Mouse (Mus musculus): Measurements from ENCODE around the gene Panx1. TPM values are rescaled to one million over a fixed set of nuclear protein-coding genes. Genes with fewer than 3 reads are reported as not detected.

The Panx1 gene
- polyA plus RNA-seq, 1 experiment from 2014 or later = 20.5 TPM

- Histone ChIP-seq H3K9me3 (replicated peaks; ENCODE audit: control insufficient read depth, low read length) (no peaks in the 10 kb centered on the region), H3K9ac (ENCODE audit: low read length) (no peak overlapping the region), H3K4me3 (ENCODE audit: low read length) (no peak overlapping the region), H3K4me2 (ENCODE audit: low read depth, low read length) (no peak overlapping the region), H3K4me1 (ENCODE audit: control insufficient read depth, insufficient read depth, low read length) (no peaks in the 10 kb centered on the region), H3K27ac (ENCODE audit: low read length) (no peak overlapping the region), H3K36me3 (ENCODE audit: control insufficient read depth, insufficient read depth) (no peaks in the 10 kb centered on the region), H3K27me3 (ENCODE audit: control insufficient read depth, insufficient read depth, low read length) (no peaks in the 10 kb centered on the region)
- 56% methylated on average over 1 of the region's 1 CpGs for WGBS
- ATAC-seq (replicated peaks; ENCODE audit: extremely low read depth, insufficient read depth, low FRiP score) = no peak
These were observed 77.7 kb downstream of the Panx1 start for GRCm38 (mm10) chr9:14967598-14967997.

GRCm38 (mm10) chr9:14966787-14967186, 78.5 kb downstream of the Panx1 start:
- Histone ChIP-seq H3K4me1 (ENCODE audit: control insufficient read depth, insufficient read depth, low read length) (no peaks in the 10 kb centered on the region), H3K4me3 (ENCODE audit: low read length) (no peak overlapping the region), H3K36me3 (ENCODE audit: control insufficient read depth, insufficient read depth) (no peaks in the 10 kb centered on the region), H3K27ac (ENCODE audit: low read length) (no peak overlapping the region), H3K9me3 (replicated peaks; ENCODE audit: control insufficient read depth, low read length) (no peaks in the 10 kb centered on the region), H3K27me3 (ENCODE audit: control insufficient read depth, insufficient read depth, low read length) (no peaks in the 10 kb centered on the region), H3K4me2 (ENCODE audit: low read depth, low read length) (no peak overlapping the region), H3K9ac (ENCODE audit: low read length) (no peak overlapping the region)
- WGBS = 68% methylated on average over 4 of the region's 4 CpGs
- no peak for ATAC-seq (replicated peaks; ENCODE audit: extremely low read depth, insufficient read depth, low FRiP score)

GRCm38 (mm10) chr9:14965368-14965767, 79.9 kb downstream of the Panx1 start:
- Histone ChIP-seq H3K9ac (ENCODE audit: low read length) (no peak overlapping the region), H3K4me2 (ENCODE audit: low read depth, low read length) (no peak overlapping the region), H3K9me3 (replicated peaks; ENCODE audit: control insufficient read depth, low read length) (no peaks in the 10 kb centered on the region), H3K27me3 (ENCODE audit: control insufficient read depth, insufficient read depth, low read length) (no peaks in the 10 kb centered on the region), H3K36me3 (ENCODE audit: control insufficient read depth, insufficient read depth) (no peaks in the 10 kb centered on the region), H3K27ac (ENCODE audit: low read length) (no peak overlapping the region), H3K4me1 (ENCODE audit: control insufficient read depth, insufficient read depth, low read length) (no peaks in the 10 kb centered on the region), H3K4me3 (ENCODE audit: low read length) (no peak overlapping the region)
- no peak for ATAC-seq (replicated peaks; ENCODE audit: extremely low read depth, insufficient read depth, low FRiP score)

- H3K27ac ChIP-seq (ENCODE audit: low read length) = no peak overlapping the region
- H3K9me3 ChIP-seq (replicated peaks; ENCODE audit: control insufficient read depth, low read length) = no peaks in the 10 kb centered on the region
- H3K9ac ChIP-seq (ENCODE audit: low read length) = no peak overlapping the region
- H3K27me3 ChIP-seq (ENCODE audit: control insufficient read depth, insufficient read depth, low read length) = no peaks in the 10 kb centered on the region
- H3K36me3 ChIP-seq (ENCODE audit: control insufficient read depth, insufficient read depth) = no peaks in the 10 kb centered on the region
- no peak overlapping the region for H3K4me3 ChIP-seq (ENCODE audit: low read length)
- ATAC-seq (replicated peaks; ENCODE audit: extremely low read depth, insufficient read depth, low FRiP score) = no peak
- H3K4me1 ChIP-seq (ENCODE audit: control insufficient read depth, insufficient read depth, low read length) = no peaks in the 10 kb centered on the region
- no peak overlapping the region for H3K4me2 ChIP-seq (ENCODE audit: low read depth, low read length)
- 67% methylated on average over 1 of the region's 1 CpGs for WGBS
These were observed 82.5 kb downstream of the Panx1 start for GRCm38 (mm10) chr9:14962769-14963168.

- H3K9me3 ChIP-seq (replicated peaks; ENCODE audit: control insufficient read depth, low read length) = no peaks in the 10 kb centered on the region; the same call in 1 of the 2 replicates
- no peaks in the 10 kb centered on the region for H3K27me3 ChIP-seq (ENCODE audit: control insufficient read depth, insufficient read depth, low read length)
- no peak overlapping the region for H3K4me3 ChIP-seq (ENCODE audit: low read length)
- no peaks in the 10 kb centered on the region for H3K4me1 ChIP-seq (ENCODE audit: control insufficient read depth, insufficient read depth, low read length)
- no peak overlapping the region for H3K9ac ChIP-seq (ENCODE audit: low read length)
- WGBS = 75% methylated on average over 1 of the region's 1 CpGs
- no peaks in the 10 kb centered on the region for H3K36me3 ChIP-seq (ENCODE audit: control insufficient read depth, insufficient read depth)
- no peak overlapping the region for H3K4me2 ChIP-seq (ENCODE audit: low read depth, low read length)
- no peak overlapping the region for H3K27ac ChIP-seq (ENCODE audit: low read length)
- ATAC-seq (replicated peaks; ENCODE audit: extremely low read depth, insufficient read depth, low FRiP score) = no peak
These were observed 90.6 kb downstream of the Panx1 start for GRCm38 (mm10) chr9:14954659-14955058.

Other genes with a start within 250 kb of the Panx1 start
- gene Gpr83, start 185.3 kb downstream of the Panx1 start, polyA plus RNA-seq (2015; fragmentation: Nextera tagmentation; extraction: Ambion mirVana) = 1.3 and 3.0 TPM in 2 replicates
- 1.1 and 3.8 TPM in 2 replicates for gene Izumo1r, start 141.5 kb downstream of the Panx1 start, polyA plus RNA-seq (2015; fragmentation: Nextera tagmentation; extraction: Ambion mirVana)
- gene Hephl1, start 66.6 kb upstream of the Panx1 start, polyA plus RNA-seq (2015; fragmentation: Nextera tagmentation; extraction: Ambion mirVana) = not detected in 2 replicates
- 1.4 and 1.6 TPM in 2 replicates for gene Vstm5, start 193.6 kb upstream of the Panx1 start, polyA plus RNA-seq (2015; fragmentation: Nextera tagmentation; extraction: Ambion mirVana)
- gene Med17, start 234.5 kb upstream of the Panx1 start, polyA plus RNA-seq (2015; fragmentation: Nextera tagmentation; extraction: Ambion mirVana) = 19.9 and 21.1 TPM in 2 replicates